Mouse (Mus musculus) brain, embryonic 18.5 days (tissue): ENCODE measurements around the gene Rpl4.
"Not testable (repeated sequence)": the region's sequence is repeated elsewhere in the genome, so short reads cannot be mapped to it uniquely, and the experiment has no call there.

Experiments
- DNase-seq: peaks from one replicate; pipeline ENCODE4 v3.0.0-alpha.2; 2012; ENCODE audit warnings: low read depth, low spot score

Gene Rpl4

GRCm38 (mm10) chr9:64197524-64197923 is 24.3 kb downstream of the Rpl4 start:
- no peak for DNase-seq

- DNase-seq = no peak
These were observed 25.0 kb downstream of the Rpl4 start for GRCm38 (mm10) chr9:64198068-64198762.

GRCm38 (mm10) chr9:64198763-64199418 is 25.7 kb downstream of the Rpl4 start:
- DNase-seq = not testable (repeated sequence)

GRCm38 (mm10) chr9:64199897-64200296 is 26.7 kb downstream of the Rpl4 start:
- no peak for DNase-seq

- DNase-seq = no peak
These were observed 29.2 kb downstream of the Rpl4 start for GRCm38 (mm10) chr9:64202331-64202730.

GRCm38 (mm10) chr9:64202866-64203265 is 29.7 kb downstream of the Rpl4 start:
- no peak for DNase-seq

- no peak for DNase-seq
These were observed 34.4 kb downstream of the Rpl4 start for GRCm38 (mm10) chr9:64207509-64208084.

- no peak for DNase-seq
These were observed 41.3 kb downstream of the Rpl4 start for GRCm38 (mm10) chr9:64214452-64214851.

- no peak for DNase-seq
These were observed 42.9 kb downstream of the Rpl4 start for GRCm38 (mm10) chr9:64216090-64216489.

- DNase-seq = no peak
These were observed 43.5 kb downstream of the Rpl4 start for GRCm38 (mm10) chr9:64216641-64217040.

GRCm38 (mm10) chr9:64217887-64218286 is 44.7 kb downstream of the Rpl4 start:
- DNase-seq = no peak

GRCm38 (mm10) chr9:64219305-64219704 is 46.1 kb downstream of the Rpl4 start:
- DNase-seq = no peak

GRCm38 (mm10) chr9:64219772-64220420 is 46.7 kb downstream of the Rpl4 start:
- no peak for DNase-seq

GRCm38 (mm10) chr9:64220603-64221002 is 47.4 kb downstream of the Rpl4 start:
- DNase-seq = no peak

- no peak for DNase-seq
These were observed 48.3 kb downstream of the Rpl4 start for GRCm38 (mm10) chr9:64221480-64221879.

GRCm38 (mm10) chr9:64222098-64222497 is 48.9 kb downstream of the Rpl4 start:
- no peak for DNase-seq

- DNase-seq = no peak
These were observed 52.6 kb downstream of the Rpl4 start for GRCm38 (mm10) chr9:64225805-64226204.

- no peak for DNase-seq
These were observed 54.6 kb downstream of the Rpl4 start for GRCm38 (mm10) chr9:64227736-64228135.
